Mouse (Mus musculus) ES-CJ7 (cell line): ENCODE measurements around the gene Gan.

ENCODE experiments used
- DNase-seq: peaks from one replicate; pipeline ENCODE4 v3.0.0; 2011; ENCODE audit warnings: low read depth, low spot score

Gene Gan

DNA sequence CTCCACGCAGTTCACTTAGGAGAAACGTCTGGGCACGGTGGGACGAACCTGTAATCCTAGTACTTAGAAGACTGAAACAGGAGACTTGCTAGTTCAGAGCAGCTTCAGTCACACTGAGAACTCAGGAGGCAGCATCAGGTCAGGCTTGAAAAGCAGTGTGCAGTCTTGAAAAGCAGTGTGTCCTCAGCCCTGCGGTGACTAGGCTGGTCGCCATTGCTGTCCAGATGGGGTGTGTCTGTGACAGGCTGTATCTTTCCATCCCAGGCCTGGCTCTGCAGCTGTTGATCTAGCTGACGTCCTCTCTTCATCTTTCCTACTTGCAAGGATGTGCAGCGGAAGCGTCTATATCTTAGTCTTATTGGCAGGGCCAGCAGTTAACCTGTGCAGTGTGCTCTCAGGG lies 42.9 kb downstream of the Gan start:
- DNase-seq = no peak

DNA sequence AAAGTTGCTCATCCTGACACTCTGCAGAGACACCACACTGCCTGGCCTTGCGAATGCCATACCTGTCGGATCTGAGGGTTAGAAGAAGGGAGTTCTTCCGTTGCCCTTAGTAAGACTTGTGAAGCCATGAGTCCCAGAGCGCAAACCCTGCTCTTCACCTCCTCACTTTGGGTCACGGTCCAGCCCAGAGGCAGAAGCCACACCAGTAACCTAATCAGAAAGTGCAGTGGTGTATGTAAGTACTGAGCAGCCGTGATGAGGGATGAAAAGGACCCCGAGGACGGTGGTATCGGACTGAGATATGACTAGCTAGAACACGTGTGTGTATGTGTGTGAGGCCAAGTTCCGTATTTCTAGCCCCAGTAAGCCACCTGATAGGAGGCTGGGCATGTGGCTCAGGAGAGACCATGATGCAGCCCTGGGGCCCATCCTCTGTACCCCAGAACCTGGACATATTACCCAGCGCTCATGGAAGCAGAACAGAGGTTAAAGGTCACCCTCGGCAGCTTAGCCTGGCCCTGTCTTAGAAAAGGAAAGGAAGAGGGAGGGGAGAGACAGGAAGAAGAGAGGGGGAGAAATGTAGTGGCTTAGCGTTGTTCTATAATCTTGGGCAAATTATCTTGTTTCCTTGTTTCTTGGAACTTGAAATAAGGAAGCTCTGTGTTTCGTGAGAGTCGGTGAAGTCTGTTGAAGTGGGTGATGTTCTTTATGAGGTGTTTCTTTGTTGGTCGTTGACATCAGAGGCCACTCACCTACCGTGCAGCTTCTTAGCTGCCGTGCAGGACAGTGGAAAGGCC lies 43.5 kb downstream of the Gan start:
- DNase-seq = no peak

DNA sequence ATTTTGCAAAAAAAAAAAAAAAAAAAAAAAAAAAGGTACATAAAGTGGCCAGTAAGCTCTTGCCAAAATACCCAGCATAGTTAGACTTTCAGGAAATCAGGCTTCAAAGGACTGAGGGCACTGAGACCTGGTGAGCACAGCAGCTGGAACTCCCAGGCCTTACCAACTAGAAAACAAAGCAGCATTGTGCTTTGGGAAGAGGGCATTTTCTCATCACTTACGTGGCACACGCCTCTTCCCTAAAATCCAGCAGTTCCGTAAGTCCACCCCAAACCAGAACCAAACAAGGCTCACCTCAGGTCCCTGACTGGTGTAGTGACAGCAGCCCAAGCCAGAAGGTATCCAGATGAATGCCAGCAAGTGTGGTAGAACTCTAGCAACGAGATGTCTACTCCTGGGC lies 45.1 kb downstream of the Gan start:
- no peak for DNase-seq

DNA sequence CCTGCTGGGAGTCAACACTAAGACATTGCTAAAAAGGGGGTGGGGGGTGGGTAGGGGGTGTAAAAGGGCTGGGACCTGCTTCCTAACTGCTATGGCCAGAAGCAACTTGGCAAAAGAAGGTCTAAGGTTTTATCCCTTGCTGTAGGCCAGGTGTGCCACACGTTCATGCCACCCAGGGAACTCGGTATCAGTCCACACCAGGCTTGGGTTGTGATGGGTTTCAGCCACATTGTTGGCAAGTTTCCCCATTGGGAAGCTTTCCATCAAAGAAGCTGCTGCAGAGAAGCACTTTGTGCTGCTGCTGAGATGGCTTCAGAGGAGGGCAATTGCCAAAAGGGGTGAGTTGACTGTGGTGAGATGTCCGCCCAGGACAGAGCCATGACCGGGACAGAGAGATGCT lies 47.9 kb downstream of the Gan start:
- DNase-seq = no peak

DNA sequence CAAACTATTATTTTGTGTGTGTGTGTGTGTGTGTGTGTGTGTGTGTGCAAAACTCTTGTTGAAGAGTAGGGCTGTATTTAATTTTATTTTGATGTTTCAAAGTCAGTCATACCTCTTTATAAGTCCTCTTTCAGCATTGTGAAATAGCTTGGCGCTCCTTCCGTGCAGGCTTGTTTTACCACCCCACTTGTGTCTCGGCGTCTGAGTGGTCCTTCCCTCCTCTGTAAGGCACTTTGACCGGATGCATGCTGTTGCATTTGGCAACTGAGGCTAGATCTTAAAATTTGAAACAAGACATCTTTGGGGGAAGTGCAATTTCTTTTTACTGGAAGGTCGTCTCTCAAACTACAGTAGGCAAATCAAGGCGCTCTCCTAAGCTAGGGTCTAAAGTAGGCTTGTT lies 48.7 kb downstream of the Gan start:
- DNase-seq = no peak

DNA sequence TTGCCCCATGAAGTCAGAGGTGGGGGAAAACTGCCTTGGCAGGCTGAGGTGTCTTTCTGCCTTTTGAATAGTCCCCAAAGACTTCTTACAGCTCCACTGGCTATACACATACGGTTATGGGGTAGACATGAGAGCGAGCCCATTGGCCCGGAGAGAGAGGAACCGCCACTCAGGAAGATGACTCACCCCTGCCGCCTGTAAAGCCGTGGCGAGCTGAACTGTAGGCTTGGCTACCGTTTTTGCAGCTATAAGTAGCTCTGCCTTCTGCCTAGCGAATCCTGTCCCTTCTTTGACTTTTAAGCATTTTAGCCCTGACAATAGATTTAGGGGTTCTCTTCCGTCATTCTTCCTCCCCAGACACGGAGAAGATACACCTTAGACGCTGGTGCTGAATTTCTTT lies 51.2 kb downstream of the Gan start:
- DNase-seq = no peak

DNA sequence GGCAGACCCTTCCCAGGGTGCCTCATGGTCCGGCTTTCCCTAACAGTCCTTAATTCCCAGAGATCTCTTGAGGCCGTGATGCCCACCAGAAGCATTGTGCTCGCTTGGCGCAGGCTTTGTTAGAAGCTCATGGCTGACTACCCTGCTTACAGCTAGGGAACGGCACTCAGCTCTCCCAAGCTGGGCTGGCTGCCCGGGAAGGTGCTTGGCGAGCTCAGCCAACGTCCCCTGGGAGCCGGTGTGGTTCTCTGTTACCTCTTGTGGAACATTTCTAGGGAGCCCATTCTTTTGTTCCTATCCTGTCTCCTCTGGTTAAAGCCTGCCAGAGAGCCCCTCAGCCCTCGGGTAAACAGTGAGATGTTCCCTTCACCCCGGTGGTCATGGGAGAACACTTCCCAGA lies 54.2 kb downstream of the Gan start:
- no peak for DNase-seq

DNA sequence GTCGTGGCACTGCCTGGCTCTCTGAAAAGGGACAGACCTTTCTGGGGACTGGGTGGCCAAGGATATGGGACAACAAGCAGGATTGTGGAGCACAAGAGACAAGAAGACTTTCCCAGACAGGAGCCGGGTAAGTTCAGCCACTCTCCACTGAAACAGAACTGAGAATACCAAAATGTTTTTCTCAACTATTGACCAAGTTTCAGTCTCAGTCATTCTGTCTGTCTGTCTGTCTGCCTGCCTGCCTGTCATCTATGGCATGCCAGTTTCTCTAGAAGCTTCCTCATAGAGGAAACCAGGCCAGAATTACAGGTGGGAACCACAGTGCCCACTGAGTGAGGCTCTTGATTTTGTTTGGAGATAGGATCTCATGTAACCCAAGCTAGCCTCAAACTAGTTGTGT lies 59.8 kb downstream of the Gan start:
- no peak for DNase-seq

DNA sequence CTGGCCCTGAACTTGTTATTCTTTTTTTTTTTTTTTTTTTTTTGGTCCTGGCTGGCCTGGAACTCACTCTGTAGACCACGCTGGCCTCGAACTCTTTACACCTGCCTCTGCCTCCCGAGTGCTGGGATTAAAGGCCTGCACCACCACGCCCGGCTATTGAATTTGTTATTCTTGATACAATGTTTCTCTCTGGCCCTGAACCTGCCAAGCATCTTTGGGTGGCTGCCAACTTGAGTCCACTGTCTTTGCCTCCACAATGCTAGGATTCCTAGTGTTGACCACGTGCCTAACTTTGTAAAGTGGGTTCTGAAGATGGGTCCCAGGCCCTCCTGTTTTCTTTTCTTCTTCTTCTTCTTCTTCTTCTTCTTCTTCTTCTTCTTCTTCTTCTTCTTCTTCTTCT lies 64.5 kb downstream of the Gan start:
- no peak for DNase-seq

DNA sequence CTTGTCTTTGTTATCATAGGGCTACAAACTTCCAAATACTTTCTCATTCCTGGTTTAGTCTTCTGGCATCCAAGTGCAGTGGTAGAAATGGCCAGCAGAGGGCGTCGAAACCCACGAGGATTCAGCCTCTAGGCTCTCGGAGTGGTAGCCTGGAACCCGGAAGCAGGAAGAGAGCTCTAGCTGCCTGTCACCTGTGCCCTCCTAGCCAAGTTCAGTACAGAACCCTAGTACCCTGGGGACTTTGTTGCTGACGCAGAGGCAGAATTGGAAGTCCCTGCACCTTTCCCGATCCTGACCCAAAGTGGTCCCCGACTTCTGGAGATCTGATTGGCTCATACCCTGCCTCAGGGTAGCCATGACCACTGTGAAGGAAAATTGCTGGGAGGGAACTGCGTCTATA lies 66.7 kb downstream of the Gan start:
- peak; percentile 90 for DNase-seq

DNA sequence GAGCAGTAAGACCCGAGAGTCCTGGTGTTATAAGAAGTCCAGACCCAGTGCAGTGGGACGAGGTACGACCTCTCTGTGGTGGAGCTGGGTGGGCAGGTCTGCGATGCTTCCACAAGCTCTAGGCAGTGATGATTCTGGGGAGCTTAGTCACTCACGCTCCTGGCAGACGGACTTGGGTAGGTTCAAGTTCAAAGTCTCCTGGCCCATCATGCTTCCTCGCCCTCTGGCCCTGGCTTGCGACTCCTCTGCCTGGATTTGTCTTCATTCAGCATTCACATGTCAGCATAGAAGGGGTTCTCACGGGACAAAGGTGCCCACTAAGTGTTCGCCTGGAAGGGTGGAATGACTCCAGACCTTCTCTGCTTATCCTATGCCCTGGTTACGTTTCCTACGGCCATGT lies 68.4 kb downstream of the Gan start:
- DNase-seq = no peak

DNA sequence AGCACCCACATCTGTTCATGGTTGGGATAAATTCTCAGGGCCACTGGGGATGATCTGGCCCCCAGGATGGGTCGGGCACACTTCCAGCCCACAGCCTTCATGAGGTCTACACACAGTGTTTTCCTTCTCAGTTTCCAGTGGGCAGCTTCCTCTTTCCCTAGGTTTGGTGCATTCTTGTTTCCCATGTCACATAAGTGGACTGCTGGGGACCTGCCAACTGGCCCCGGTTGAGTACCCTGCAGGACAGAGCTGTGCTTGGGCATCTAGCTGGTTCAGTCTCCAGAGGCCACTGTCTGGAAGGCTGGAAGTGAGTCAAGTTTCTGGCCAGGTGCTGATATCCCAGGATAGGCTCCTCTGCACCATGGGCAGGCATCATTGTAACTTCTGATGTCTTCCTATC lies 69.4 kb downstream of the Gan start:
- DNase-seq = no peak

DNA sequence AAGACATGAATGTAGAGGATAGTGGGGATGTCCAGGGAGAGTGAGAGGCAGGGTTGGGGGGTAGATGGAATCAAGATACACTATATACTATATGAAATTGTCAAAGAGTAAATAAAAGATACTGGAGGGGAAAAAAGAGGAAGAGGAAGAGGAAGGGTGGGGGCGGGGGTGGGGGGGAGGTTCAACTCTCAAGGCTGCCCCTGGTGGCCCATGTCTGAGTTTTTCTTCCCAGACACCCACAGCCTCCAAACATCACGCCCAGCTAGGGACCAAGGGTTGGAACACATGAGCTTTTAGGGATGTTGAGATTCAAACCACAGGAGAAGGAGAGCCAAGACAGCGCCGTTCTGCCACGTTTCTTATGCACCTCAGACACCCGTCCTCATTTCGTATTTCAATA lies 75.3 kb downstream of the Gan start:
- no peak for DNase-seq

DNA sequence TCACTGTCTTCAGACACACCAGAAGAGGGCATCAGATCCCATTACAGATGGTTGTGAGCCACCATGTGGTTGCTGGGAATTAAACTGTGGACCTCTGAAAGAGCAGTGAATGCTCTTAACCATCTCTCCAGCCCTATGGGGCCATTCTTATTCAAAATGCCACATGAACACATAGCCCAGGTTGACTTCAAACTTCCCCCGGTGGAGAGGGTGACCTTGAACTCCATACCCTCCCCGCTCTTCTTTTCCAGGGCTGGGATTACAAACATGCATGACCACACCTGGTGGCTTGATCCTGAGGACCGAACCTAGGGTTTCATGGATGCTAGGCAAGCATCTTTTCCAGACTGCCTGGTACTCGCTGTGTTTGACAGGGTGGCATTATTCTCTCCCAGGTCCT lies 78.6 kb downstream of the Gan start:
- DNase-seq = peak; percentile 83

DNA sequence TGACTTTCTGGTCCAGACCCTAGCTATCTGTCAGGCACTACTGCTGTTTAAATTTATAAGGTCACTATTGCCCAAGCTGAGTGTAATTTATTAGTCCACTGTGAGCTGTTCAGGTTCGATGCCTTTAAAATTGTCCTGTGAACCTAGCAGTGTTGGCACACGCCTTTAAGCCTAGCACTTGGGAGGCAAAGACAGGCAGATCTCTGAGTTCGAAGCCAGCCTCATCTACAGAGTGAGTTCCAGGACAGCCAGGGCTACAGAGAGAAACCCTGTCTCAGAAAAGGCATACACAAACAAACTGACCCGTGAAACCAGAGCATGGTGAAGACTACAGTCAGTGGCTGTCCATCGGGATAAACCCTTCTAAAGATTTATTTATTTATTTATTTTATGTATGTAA lies 82.4 kb downstream of the Gan start:
- DNase-seq = no peak

DNA sequence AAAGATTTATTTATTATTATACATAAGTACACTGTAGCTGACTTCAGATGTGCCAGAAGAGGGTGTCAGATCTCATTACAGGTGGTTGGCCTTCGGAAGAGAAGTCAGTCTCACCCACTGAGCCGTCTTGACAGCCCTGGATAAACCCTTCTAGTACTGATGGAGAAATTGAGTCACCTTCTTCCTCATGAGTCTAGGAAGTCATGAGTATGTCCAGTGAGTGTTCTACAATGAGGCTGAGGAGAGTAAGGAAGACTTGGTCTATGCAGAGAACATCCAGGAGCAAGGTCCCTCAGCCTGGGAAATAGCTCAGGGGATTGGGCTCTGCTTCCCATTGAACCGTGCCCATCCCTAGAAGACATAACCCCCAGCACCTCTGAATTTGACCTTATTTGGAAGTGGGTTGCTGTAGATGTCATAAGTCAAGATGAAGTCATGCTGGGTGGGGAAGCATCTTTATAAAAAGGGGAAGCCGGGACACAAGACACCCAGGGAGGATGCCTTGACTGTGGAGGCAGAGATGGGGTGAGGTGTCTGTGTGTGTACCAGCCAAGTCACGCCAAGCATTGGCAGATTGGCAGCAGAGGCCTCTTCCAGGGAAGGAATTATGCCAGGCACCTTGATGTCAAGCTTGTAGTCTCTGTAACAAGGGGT lies 83.0 kb downstream of the Gan start:
- peak; percentile 69 for DNase-seq

DNA sequence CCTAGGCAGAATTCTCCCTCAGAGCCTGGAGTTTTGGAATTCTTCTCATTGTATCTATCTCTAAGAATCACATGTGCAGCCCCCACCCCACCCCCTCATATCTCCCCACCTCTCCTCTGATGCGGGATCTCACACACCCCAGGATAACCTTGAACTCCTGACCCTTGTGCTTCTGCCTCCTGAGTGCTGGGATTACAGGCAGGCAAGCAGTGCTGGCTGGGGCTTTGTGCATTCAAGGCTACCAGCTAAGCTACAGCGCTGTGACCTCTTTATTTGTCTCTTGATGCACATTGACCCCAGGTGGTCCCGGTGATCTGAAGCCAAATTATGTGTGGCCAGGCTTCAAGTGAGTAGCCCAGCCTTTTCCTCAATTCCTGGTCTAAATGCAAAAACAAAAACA lies 83.9 kb downstream of the Gan start:
- peak; percentile 98 for DNase-seq

DNA sequence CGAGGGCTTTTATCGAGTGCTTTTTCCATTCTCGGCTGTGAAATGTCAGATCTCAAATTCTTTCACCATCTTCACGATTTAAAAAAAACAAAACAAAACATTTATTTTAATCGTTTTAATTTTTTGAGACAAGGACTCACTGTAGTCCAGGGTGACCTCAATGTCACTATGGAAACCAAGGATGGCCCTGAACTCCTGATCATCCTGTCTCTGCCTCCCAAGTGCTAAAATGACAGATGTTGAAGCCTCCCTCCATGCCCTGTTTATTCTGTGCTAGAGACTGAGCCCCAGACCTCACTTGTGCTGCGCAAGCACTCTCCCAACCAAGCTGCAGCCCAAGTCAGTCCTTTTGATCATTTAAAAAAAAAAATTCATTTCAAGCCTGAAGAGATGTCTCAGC lies 84.4 kb downstream of the Gan start:
- no peak for DNase-seq

DNA sequence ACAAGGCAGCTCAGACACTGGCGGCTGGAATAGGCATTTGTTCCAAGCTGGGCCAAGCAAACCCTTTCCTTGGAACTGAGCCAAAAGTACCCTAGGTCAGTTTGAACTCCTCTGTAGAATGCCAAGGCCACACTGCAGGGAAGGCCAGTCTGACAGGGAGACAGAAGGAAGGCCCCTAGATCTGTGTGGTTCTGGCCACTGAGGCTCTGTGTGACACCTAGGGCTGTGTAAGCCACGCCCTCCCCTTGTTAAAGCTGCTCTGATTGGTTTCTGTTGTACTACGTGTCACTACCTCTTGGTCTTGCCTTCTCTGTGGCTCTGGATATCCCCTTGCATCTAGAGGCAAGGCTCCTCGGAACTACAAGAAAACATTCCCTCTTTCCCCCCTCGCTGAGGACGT lies 86.7 kb downstream of the Gan start:
- peak; percentile 80 for DNase-seq

DNA sequence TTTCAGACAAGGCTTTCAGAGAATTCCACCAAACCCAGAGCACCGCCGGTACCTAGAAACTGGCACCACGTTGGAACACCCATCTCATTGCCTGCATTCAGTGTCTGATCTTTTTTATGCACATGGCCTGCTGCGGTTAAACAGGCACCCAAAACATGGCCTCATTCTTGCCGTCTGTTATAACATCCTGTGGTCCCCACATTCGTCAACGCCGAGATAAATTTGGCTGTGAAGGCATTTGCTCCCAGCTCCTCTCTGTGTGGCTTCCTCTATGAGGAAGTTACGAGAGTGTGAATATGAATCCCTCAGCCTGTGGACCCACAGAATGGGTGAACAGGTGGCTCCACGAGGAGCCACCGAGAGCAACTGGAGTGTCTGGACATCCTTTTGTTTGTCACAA lies 90.4 kb downstream of the Gan start:
- no peak for DNase-seq

DNA sequence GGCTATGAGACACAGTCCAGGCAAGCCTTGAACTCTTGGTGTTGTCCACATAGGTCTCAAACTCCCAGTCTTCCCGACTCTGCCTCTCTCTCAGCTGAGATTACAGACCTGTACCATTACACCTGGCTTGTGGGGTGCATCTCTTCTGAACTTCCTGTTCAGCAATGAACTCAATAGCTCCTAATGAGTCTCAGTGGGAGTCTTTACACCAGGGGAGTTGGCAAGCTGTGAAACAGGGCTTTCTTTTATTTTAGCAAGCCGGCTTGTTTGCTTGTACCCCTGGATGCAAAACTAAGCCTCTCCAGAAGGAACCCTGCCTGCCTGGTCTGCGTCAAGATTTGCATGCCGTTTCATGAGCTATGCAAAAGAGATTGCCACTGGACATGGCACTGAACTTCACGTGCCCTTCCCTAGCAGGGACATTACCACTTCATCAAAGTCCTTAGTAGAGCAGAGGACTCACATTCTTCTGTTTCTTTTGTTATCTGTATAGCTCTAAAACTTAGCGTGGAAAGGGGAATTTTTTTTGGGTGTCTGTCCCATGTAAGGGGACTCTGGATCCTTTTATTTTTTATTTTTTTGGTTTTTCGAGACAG lies 93.2 kb downstream of the Gan start:
- DNase-seq = peak; percentile 77

DNA sequence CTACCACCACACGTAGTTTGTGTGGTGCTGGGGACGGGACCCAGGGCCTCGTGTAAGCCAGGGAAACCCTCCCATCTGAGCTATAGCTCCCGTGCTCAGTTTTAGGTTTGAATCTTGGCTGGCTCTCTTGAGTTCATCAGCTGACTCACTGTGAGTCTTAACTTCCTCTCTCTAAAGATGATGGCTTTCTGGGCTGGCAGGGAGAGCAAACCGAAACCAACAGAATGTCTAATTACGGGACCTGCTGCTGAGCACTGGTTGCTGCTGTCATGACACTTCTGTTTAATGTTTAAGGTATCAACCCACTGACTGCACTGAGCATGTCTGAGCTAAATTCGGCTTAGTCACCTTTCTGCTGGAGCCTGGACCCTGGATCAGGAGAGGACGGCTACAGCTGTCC lies 94.7 kb downstream of the Gan start:
- DNase-seq = no peak
